Mouse (Mus musculus) liver, embryonic 16.5 days (tissue): ENCODE data around the gene Mbd3. TPM values are rescaled to one million over a fixed set of nuclear protein-coding genes. Genes with fewer than 3 reads are reported as not detected.

Experiments
- ATAC-seq: fragments of 200-750 bp; cut with Nextera tagmentation; 2 replicates; pipeline ENCODE4 v1.8.0; 2017; ENCODE audit warnings: low read depth, mild to moderate bottlenecking, moderate number of reproducible peaks, moderate library complexity
- H3K27ac ChIP-seq: fragments of 300-500 bp; sonication (generic); 2 replicates; pipeline ENCODE4 v1.5.1; 2014; ENCODE audit warnings: mild to moderate bottlenecking, low read length
- H3K27me3 ChIP-seq: fragments of 300-500 bp; sonication (generic); 2 replicates; pipeline ENCODE4 v1.6.1; 2014; ENCODE audit warnings: low read depth, low read length, mixed read lengths; ENCODE audit not compliant: control insufficient read depth, insufficient read depth
- H3K36me3 ChIP-seq: fragments of 300-500 bp; sonication (generic); 2 replicates; pipeline ENCODE4 v1.6.1; 2014; ENCODE audit warnings: mild to moderate bottlenecking; ENCODE audit not compliant: control insufficient read depth, insufficient read depth
- H3K4me1 ChIP-seq: fragments of 300-500 bp; sonication (generic); 2 replicates; pipeline ENCODE4 v1.6.1; 2014; ENCODE audit warnings: low read depth, low read length, mixed read lengths; ENCODE audit not compliant: control insufficient read depth
- H3K4me2 ChIP-seq: fragments of 300-500 bp; sonication (generic); 2 replicates; pipeline ENCODE4 v1.6.1; 2014; ENCODE audit warnings: low read depth, low read length, mixed read lengths
- H3K4me3 ChIP-seq: fragments of 300-500 bp; sonication (generic); 2 replicates; pipeline ENCODE4 v1.5.1; 2014; ENCODE audit warnings: low read depth, mild to moderate bottlenecking, low read length
- H3K9ac ChIP-seq: fragments of 300-500 bp; sonication (generic); 2 replicates; pipeline ENCODE4 v1.6.1; 2014; ENCODE audit warnings: low read depth, low read length
- H3K9me3 ChIP-seq: fragments of 300-500 bp; sonication (generic); replicated peaks from 2 replicates; pipeline ENCODE4 v1.6.1; 2016; ENCODE audit warnings: low read length; ENCODE audit not compliant: control insufficient read depth
- WGBS: fragments of 180-500 bp; shearing (Covaris S2); extraction: QIAGEN DNeasy Blood & Tissue Kit; methylation state at CpG from one replicate; pipeline ENCODE4 v1.1.7; 2014; ENCODE audit not compliant: insufficient replicate concordance; 5-methylcytosine and 5-hydroxymethylcytosine counted together
- polyA plus RNA-seq: library from polyadenylated mRNA; unstranded; fragments of >200 nt; fragmentation: Nextera tagmentation; extraction: Ambion mirVana; gene quantifications from 2 replicates; pipeline ENCODE4 v1.2.1, GENCODE M21; 2015

Gene Mbd3
- polyA plus RNA-seq, 1 experiment from 2014 or later = 52.7 TPM

- H3K4me2 ChIP-seq = no peak overlapping the region
- no peak overlapping the region for H3K4me3 ChIP-seq
- no peaks in the 10 kb centered on the region for H3K9me3 ChIP-seq
- H3K36me3 ChIP-seq = no peaks in the 10 kb centered on the region
- H3K27me3 ChIP-seq = peaks cover 13% of the 10 kb centered on the region
- no peak for ATAC-seq
- no peaks in the 10 kb centered on the region for H3K4me1 ChIP-seq
- H3K9ac ChIP-seq = no peak overlapping the region
- 47% methylated on average over 9 of the region's 9 CpGs for WGBS
- no peak overlapping the region for H3K27ac ChIP-seq
Observed at GRCm38 (mm10) chr10:80371983-80372382, 27.4 kb downstream of the Mbd3 start.

DNA sequence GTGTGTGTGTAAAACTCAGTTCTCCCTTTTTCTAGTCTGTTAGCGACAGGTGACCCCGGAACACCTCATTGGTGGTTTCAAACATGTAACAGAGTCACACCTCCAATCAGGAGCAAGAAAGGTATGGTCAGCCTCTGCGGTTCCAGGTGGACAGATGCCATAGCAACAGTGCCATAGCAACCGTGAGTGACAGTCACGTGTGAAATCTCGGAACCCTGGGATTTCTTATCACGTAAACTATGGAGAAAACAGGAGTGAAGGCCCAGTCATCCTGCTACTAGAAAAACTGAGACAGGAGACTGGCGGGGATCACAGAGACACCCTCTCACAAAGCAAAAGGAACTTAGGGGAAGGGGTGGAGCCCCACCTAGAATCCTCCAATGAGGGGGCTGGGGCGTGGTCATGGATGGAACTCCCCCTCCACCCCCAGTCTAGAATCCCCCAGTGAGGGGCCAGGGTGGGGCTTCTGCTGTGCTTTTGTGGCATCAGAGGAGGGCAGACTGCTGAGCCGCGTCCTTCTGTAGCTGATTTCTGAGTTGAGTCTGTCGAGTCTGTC, 27.9 kb downstream of the Mbd3 start:
- 10% methylated on average over 12 of the region's 12 CpGs for WGBS
- Histone ChIP-seq H3K9ac (no peak overlapping the region), H3K4me2 (no peak overlapping the region), H3K27ac (no peak overlapping the region), H3K36me3 (no peaks in the 10 kb centered on the region), H3K27me3 (peaks cover 13% of the 10 kb centered on the region), H3K4me3 (no peak overlapping the region), H3K4me1 (no peaks in the 10 kb centered on the region), H3K9me3 (no peaks in the 10 kb centered on the region)
- ATAC-seq = no peak

GRCm38 (mm10) chr10:80369995-80370747, 29.2 kb downstream of the Mbd3 start:
- H3K9ac ChIP-seq = no peak overlapping the region
- H3K4me1 ChIP-seq = no peaks in the 10 kb centered on the region
- H3K36me3 ChIP-seq = no peaks in the 10 kb centered on the region
- no peak overlapping the region for H3K4me3 ChIP-seq
- WGBS = 65% methylated on average over 21 of the region's 21 CpGs
- H3K9me3 ChIP-seq = no peaks in the 10 kb centered on the region
- H3K27ac ChIP-seq = no peak overlapping the region
- ATAC-seq = no peak
- H3K27me3 ChIP-seq = peaks cover 14% of the 10 kb centered on the region
- H3K4me2 ChIP-seq = no peak overlapping the region

DNA sequence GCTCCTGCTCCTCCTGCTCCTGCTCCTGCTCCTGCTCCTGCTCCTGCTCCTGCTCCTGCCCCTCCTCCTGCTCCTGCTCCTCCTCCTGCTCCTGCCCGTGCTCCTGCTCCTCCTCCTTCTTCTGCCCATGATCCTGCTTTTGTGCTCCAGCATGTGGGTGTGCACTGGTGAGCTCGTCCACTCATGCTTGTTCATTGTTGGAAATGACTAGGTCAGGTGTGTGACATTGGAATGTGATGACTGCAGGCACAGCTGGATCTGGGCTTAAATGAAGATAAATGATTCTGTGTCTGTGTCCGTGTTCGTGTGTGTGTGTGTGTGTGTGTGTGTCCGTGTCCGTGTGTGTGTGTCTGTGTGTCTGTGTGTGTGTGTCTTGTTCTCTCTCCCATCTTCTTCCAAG, 31.0 kb downstream of the Mbd3 start:
- Histone ChIP-seq H3K27me3 (peaks cover 28% of the 10 kb centered on the region), H3K4me3 (no peak overlapping the region), H3K36me3 (no peaks in the 10 kb centered on the region), H3K9ac (no peak overlapping the region), H3K9me3 (no peaks in the 10 kb centered on the region), H3K4me1 (no peaks in the 10 kb centered on the region), H3K4me2 (no peak overlapping the region), H3K27ac (no peak overlapping the region)
- ATAC-seq = no peak
- 72% methylated on average over 6 of the region's 6 CpGs for WGBS

DNA sequence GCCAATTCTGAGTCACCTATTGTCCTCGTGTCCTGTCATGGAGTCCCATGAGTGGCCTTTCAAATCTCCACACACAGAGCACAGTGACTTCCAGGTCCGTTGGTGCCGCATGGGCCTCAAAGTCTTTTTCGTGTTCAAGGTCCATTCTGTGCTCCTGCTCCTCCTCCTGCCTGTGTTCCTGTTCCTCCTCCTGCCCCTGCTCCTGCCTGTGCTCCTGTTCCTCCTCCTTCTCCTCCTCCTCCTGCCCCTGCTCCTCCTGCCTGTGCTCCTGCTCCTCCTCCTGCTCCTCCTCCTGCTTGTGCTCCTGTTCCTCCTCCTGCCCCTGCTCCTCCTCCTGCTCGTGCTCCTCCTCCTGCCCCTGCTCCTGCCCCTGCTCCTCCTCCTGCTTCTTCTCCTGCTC, 31.4 kb downstream of the Mbd3 start:
- H3K4me2 ChIP-seq = no peak overlapping the region
- no peaks in the 10 kb centered on the region for H3K9me3 ChIP-seq
- no peak overlapping the region for H3K4me3 ChIP-seq
- H3K36me3 ChIP-seq = no peaks in the 10 kb centered on the region
- no peak overlapping the region for H3K27ac ChIP-seq
- 50% methylated on average over 5 of the region's 5 CpGs for WGBS
- no peak overlapping the region for H3K9ac ChIP-seq
- peaks cover 28% of the 10 kb centered on the region for H3K27me3 ChIP-seq
- H3K4me1 ChIP-seq = no peaks in the 10 kb centered on the region
- ATAC-seq = no peak

DNA sequence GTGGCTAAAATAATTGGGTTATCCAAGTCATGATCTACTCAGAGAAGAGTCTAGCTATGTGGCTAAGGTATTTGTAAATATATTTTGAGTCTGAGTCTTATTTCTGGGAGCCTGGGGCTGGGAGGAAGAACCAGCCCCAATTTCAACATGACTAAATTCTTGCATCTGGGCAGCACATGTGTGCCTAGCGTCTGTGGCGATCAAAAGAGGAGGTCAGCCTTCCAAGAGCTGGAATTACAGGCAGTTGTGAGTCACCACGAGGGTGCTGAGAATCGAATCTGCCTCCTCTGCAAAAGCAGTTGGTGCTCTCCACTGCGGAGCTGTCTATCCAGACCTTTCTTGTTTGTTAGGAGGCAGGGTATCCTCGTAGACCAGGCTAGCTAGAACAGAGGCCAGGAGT, 33.6 kb downstream of the Mbd3 start:
- WGBS = 52% methylated on average over 6 of the region's 6 CpGs
- H3K27ac ChIP-seq = no peak overlapping the region
- no peak overlapping the region for H3K4me2 ChIP-seq
- no peaks in the 10 kb centered on the region for H3K9me3 ChIP-seq
- no peaks in the 10 kb centered on the region for H3K36me3 ChIP-seq
- ATAC-seq = no peak
- no peaks in the 10 kb centered on the region for H3K4me1 ChIP-seq
- H3K4me3 ChIP-seq = no peak overlapping the region
- H3K9ac ChIP-seq = no peak overlapping the region
- peaks cover 30% of the 10 kb centered on the region for H3K27me3 ChIP-seq

DNA sequence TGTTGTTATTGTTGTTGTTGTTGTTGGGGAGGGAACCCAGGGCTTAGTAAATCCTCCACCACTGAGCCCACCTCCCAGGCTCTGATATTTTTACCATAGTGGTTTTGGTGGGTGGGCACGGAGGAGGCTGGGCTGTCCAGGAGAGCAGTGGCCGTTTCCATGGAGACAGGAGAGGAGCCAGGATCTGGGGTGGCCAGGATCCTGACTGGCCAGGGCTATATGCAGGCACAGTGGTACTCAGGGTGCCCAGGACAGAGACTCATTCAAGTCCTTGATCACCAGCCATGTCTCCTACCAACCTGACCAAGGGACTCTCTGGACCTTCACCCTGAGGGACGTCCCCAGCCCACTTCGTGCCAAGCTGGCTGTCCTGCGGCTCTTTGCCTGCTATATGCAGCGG, 35.6 kb downstream of the Mbd3 start:
- peaks cover 41% of the 10 kb centered on the region for H3K27me3 ChIP-seq
- H3K4me2 ChIP-seq = no peak overlapping the region
- no peak overlapping the region for H3K27ac ChIP-seq
- H3K4me1 ChIP-seq = no peaks in the 10 kb centered on the region
- 38% methylated on average over 6 of the region's 6 CpGs for WGBS
- no peak for ATAC-seq
- H3K4me3 ChIP-seq = no peak overlapping the region
- H3K9me3 ChIP-seq = no peaks in the 10 kb centered on the region
- H3K9ac ChIP-seq = no peak overlapping the region
- H3K36me3 ChIP-seq = no peaks in the 10 kb centered on the region

DNA sequence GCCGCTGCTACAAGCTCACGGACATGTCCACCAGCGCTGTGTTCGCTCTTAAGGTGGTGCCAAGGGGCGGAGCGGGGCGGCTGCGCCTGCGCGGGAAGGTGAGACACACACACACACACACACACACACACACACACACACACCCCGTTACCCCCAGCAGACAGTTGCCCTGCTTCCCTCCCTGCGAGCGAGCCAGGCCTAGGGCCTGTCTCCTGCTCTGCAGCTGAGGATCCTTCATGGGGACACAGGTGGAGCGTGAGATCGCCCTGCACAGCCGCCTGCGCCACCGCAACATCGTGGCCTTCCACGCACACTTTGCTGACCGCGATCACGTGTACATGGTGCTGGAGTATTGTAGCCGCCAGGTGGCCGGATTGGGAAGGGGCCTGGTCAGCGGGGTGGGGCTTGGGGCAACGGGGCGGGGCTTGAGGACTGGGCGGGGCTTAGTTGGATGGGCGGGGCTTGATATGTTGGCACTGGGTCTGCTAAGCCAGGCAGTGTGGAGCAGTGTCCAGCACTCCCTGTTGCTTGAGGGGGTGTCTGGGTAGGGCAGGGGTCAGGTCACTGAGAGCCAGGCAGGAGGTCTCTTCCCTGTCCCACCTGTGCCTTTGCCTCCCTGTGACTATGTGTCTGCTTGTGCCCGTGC, 41.2 kb downstream of the Mbd3 start:
- peak overlapping the region; percentile 20; the same call in 1 of the 2 replicates for H3K4me3 ChIP-seq
- ATAC-seq = peak; percentile 24; the same call in 1 of the 2 replicates

GRCm38 (mm10) chr10:80357336-80357735, 42.0 kb downstream of the Mbd3 start:
- peaks cover 72% of the 10 kb centered on the region for H3K27me3 ChIP-seq
- no peaks in the 10 kb centered on the region for H3K36me3 ChIP-seq
- no peak overlapping the region for H3K4me2 ChIP-seq
- H3K4me3 ChIP-seq = no peak overlapping the region
- no peak for ATAC-seq
- no peak overlapping the region for H3K27ac ChIP-seq
- 28% methylated on average over 7 of the region's 7 CpGs for WGBS
- H3K9me3 ChIP-seq = no peaks in the 10 kb centered on the region
- H3K9ac ChIP-seq = no peak overlapping the region
- H3K4me1 ChIP-seq = peaks cover 4% of the 10 kb centered on the region; the same call in 1 of the 2 replicates

More for the DNA sequence above, 41.2 kb downstream of the Mbd3 start:
- 8% methylated on average over 31 of the region's 31 CpGs for WGBS
- H3K36me3 ChIP-seq = no peaks in the 10 kb centered on the region
- no peak overlapping the region for H3K27ac ChIP-seq
- H3K4me2 ChIP-seq = peak overlapping the region; percentile 3; the same call in 1 of the 2 replicates
- no peaks in the 10 kb centered on the region for H3K9me3 ChIP-seq
- H3K9ac ChIP-seq = no peak overlapping the region
- peaks cover 4% of the 10 kb centered on the region; the same call in 1 of the 2 replicates for H3K4me1 ChIP-seq
- peaks cover 73% of the 10 kb centered on the region for H3K27me3 ChIP-seq
